Mouse (Mus musculus) forebrain, embryonic 10.5 days (tissue): Measurements from ENCODE around the gene Pdzd8. TPM values are rescaled to one million over a fixed set of nuclear protein-coding genes. Genes with fewer than 3 reads are reported as not detected.
A peak's percentile ranks its signal among the peaks of the same experiment; 100 is the strongest.

Source experiments
- DNase-seq: peaks from one replicate; pipeline ENCODE4 v3.0.0-alpha.2; 2017; ENCODE audit warnings: low spot score; ENCODE audit errors: extremely low spot score
- H3K27ac ChIP-seq: fragments of 300-500 bp; sonication (generic); 2 replicates; pipeline ENCODE4 v1.5.1; 2016; ENCODE audit warnings: mild to moderate bottlenecking
- H3K27me3 ChIP-seq: fragments of 300-500 bp; sonication (generic); 2 replicates; pipeline ENCODE4 v1.6.1; 2016; ENCODE audit warnings: mild to moderate bottlenecking; ENCODE audit not compliant: poor library complexity, severe bottlenecking
- H3K36me3 ChIP-seq: fragments of 300-500 bp; sonication (generic); replicated peaks from 2 replicates; pipeline ENCODE4 v1.6.1; 2016; ENCODE audit warnings: mild to moderate bottlenecking, moderate library complexity
- H3K4me1 ChIP-seq: fragments of 300-500 bp; sonication (generic); 2 replicates; pipeline ENCODE4 v1.6.1; 2016
- H3K4me3 ChIP-seq: fragments of 300-500 bp; sonication (generic); 2 replicates; pipeline ENCODE4 v1.5.1; 2016; ENCODE audit warnings: mild to moderate bottlenecking, moderate library complexity
- H3K9me3 ChIP-seq: fragments of 300-500 bp; sonication (generic); 2 replicates; pipeline ENCODE4 v1.6.1; 2016; ENCODE audit warnings: mild to moderate bottlenecking, moderate library complexity
- WGBS: fragments of 180-500 bp; shearing (Covaris S2); methylation state at CpG from one replicate; pipeline ENCODE4 v1.1.7; 2016; 5-methylcytosine and 5-hydroxymethylcytosine counted together
- polyA plus RNA-seq: library from polyadenylated mRNA; unstranded; fragments of >200 nt; fragmentation: Nextera tagmentation; extraction: Ambion mirVana; gene quantifications from 2 replicates; pipeline ENCODE4 v1.2.1, GENCODE M21; 2016

Pdzd8 gene
- polyA plus RNA-seq, 1 experiment from 2014 or later = 10.3 TPM

DNA sequence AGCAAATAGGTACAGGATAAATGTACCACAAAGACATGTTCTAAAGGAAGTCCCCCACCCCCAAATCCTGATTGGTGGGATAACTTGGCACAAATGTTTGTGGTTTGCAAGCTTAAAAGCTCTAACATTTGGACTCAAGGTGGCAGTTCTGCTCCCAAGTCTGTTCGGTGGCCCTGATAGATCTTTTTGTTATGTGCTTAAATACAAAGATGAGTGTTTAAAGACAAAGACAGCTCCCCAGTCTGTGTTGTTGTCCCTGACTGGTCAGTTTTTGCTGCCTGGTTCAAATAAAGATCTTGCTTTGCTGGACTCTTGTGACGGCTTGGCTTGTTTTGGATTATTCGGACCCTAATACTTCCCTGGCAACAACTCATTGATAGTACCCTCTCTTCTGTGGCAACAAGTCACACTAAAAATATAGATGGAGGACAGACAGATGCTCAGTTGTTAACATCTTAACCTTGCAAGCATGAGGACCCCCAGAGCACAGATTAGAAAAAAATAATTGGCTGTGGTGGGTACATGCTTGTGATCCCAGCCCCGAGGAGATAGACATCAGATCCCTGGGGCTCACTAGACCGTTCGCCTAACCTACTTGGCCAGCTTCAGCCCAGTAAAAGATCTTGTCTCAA is 3.9 kb upstream of the Pdzd8 start:
- no peak for DNase-seq
- H3K9me3 ChIP-seq = no peaks in the 10 kb centered on the region
- no peaks in the 10 kb centered on the region for H3K36me3 ChIP-seq
- no peak overlapping the region for H3K4me3 ChIP-seq
- H3K27ac ChIP-seq = no peak overlapping the region
- H3K4me1 ChIP-seq = peaks cover 18% of the 10 kb centered on the region
- WGBS = 94% methylated on average over 6 of the region's 6 CpGs
- peaks cover 15% of the 10 kb centered on the region; the same call in 1 of the 2 replicates for H3K27me3 ChIP-seq

DNA sequence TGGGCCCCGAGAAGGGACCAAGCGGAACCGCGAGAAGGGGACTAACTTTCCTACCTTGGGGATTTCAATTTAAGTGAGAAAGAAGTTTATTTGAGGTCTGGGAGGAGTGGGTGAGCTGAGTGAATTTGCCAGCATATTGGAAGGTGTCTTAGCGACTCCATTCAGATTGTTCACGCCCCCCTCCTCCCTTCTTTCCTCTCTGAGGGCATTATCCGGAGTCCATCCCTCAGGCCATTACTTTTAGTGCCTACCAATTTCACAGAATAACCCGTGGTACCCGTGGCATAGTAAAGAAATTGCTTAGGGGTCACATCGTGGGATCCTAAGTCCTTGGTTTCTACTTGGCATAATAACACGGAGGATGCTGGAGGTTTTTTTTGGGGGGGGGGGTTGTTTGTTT is 745 bp upstream of the Pdzd8 start:
- WGBS = 2% methylated on average over 11 of the region's 11 CpGs
- peak overlapping the region; percentile 75 for H3K4me3 ChIP-seq
- peaks cover 49% of the 10 kb centered on the region for H3K4me1 ChIP-seq

DNA sequence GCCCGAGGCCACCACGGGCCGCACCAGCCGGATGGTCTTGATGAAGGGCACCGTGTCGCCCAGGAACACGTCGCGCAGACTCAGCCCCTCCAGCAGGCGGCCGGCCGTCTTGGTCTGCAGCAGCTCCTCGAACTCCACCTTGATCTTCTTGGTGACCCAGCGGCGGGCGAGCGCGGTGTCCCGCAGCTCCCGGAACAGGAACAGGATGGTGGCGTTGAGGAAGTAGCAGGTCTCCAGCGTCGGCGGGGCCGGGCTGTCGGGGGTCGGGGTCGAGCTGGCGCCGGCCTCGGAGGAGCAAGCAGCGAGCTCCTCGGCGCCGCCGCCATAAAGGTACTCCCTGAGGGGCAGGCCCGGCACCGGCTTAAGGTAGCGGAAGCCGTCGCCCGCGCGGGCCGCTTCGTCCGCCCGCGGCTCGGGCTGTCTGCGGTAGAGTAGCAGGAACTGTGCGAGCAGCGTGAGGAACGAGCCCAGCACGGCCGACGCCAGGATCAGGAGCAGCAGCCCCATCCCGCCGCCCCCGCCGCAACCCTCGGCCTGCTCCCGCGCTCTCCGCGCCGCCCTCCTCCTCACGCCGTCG is 411 bp downstream of the Pdzd8 start:
- DNase-seq = peak; percentile 70
- peak overlapping the region; percentile 75 for H3K4me3 ChIP-seq
- 0 out of 2 replicates have a peak, but pooled peaks cover 4% of the 10 kb centered on the region for H3K27me3 ChIP-seq
- H3K27ac ChIP-seq = peak overlapping the region; percentile 98
- H3K4me1 ChIP-seq = peaks cover 59% of the 10 kb centered on the region
- H3K9me3 ChIP-seq = no peaks in the 10 kb centered on the region
- WGBS = under 1% methylated on average over 70 of the region's 70 CpGs
- no peaks in the 10 kb centered on the region for H3K36me3 ChIP-seq

More for the DNA sequence above, 745 bp upstream of the Pdzd8 start:
- Histone ChIP-seq H3K36me3 (no peaks in the 10 kb centered on the region), H3K9me3 (no peaks in the 10 kb centered on the region), H3K27me3 (0 out of 2 replicates have a peak, but pooled peaks cover 4% of the 10 kb centered on the region), H3K27ac (peak overlapping the region; percentile 98)
- no peak for DNase-seq

DNA sequence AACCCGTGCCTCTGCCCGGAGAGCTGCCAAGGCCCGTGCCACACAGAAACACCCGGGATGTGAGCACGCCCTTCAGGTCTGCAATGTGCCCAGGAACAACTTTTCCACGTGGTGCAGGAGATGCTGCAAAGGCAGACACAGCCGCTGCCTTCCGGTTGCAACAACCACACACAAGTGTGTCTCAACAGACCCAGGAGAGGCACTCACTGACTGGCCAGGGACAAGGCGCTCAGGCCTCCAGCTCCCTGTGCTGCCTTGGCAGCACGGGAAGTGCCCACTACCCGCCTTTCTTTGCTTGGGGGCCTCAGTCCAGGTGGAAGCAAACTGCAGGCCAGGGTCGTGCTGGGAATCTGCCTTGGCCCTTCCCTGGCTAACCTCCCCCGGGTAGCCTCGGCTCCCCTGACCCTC is 1.3 kb downstream of the Pdzd8 start:
- Histone ChIP-seq H3K4me3 (peak overlapping the region; percentile 75), H3K27ac (peak overlapping the region; percentile 98), H3K27me3 (0 out of 2 replicates have a peak, but pooled peaks cover 4% of the 10 kb centered on the region), H3K4me1 (peaks cover 59% of the 10 kb centered on the region), H3K36me3 (no peaks in the 10 kb centered on the region), H3K9me3 (no peaks in the 10 kb centered on the region)
- WGBS = under 1% methylated on average over 14 of the region's 14 CpGs
- peak; percentile 41 for DNase-seq

DNA sequence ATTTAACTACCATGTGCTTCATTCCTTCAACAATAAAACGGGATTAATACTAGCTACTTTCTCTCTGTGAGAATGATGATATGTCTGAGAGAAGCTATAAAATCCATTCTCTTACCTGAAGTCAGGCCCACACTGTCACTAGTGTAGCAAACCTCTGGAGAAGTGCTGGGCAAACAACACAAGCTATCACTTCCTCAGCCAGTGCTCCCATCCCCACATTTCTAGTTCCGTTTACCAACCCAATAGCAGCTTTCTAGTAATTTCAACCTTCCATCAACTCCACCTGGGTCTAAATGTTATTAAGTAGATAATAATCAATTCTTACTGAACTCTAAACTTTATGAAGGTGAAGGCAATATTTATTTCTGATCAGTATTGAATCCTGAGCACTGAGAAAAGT is 2.6 kb downstream of the Pdzd8 start:
- no peaks in the 10 kb centered on the region for H3K9me3 ChIP-seq
- no peak for DNase-seq
- H3K4me3 ChIP-seq = peak overlapping the region; percentile 75
- peaks cover 69% of the 10 kb centered on the region for H3K4me1 ChIP-seq
- H3K27me3 ChIP-seq = 0 out of 2 replicates have a peak, but pooled peaks cover 4% of the 10 kb centered on the region
- H3K36me3 ChIP-seq = no peaks in the 10 kb centered on the region
- no peak overlapping the region for H3K27ac ChIP-seq
- WGBS = 44% methylated on average over 2 of the region's 2 CpGs

DNA sequence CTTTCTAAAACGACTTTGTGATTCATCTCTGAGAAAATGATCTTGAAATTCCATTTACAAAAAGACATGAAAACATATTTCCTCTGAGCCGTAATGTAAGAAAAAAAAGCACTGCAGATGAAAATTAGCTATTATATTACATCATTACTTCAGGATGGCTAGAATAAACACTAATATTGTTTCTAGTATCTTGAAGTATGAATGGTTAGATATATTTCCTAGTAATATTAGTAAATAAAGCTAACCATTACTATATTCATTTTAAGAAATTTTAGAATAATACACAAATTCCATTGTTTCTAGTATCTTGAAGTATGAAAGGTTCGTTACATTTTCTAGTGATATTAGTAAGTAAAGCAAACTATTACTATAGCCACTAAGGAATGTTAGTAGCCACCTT is 5.7 kb downstream of the Pdzd8 start:
- no peaks in the 10 kb centered on the region for H3K9me3 ChIP-seq
- H3K4me3 ChIP-seq = no peak overlapping the region
- H3K4me1 ChIP-seq = peaks cover 56% of the 10 kb centered on the region
- no peaks in the 10 kb centered on the region for H3K27me3 ChIP-seq
- H3K27ac ChIP-seq = no peak overlapping the region
- H3K36me3 ChIP-seq = peaks cover 12% of the 10 kb centered on the region
- 91% methylated on average over 3 of the region's 3 CpGs for WGBS
- DNase-seq = no peak

DNA sequence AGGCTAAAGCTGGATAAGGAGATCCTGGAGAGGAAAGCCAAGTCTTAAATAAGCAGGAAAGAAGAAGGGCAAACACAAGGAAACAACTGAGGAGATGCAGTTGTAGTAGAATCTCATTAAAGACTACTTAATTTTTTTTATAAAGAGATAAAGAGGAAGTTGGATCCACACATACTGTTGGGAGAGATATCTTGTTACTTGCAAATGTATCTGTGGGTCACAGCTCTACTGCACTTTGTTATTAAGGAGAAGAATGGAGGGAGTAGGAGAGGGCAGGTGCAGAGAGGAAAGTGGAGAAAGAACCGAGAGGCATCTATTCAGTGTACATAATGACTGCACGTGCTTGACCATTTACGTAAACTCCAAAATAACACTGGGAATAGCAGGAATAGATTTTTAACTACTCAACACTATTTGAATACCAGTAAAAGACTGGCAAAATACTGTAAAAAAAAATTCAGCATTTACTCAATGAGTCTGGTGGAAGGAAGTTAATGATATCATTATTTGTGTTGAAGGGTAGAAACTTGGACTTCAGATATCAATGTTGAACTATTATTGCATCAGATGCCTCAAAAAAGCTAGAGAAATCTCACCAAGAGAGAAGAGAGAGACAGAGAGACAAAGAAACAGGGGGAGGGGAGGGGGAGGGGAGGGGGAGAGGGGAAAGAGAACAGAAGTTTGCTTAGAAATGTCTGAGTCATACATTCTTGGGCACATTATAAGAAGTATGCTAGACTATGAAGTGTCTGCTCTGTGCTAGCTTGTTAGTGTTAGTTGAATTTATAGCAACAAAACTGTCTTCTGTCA is 7.5 kb downstream of the Pdzd8 start:
- WGBS = 91% methylated on average over 3 of the region's 3 CpGs
- Histone ChIP-seq H3K27me3 (no peaks in the 10 kb centered on the region), H3K4me3 (no peak overlapping the region), H3K9me3 (no peaks in the 10 kb centered on the region), H3K27ac (no peak overlapping the region), H3K36me3 (peaks cover 18% of the 10 kb centered on the region), H3K4me1 (peaks cover 37% of the 10 kb centered on the region)
- no peak for DNase-seq

DNA sequence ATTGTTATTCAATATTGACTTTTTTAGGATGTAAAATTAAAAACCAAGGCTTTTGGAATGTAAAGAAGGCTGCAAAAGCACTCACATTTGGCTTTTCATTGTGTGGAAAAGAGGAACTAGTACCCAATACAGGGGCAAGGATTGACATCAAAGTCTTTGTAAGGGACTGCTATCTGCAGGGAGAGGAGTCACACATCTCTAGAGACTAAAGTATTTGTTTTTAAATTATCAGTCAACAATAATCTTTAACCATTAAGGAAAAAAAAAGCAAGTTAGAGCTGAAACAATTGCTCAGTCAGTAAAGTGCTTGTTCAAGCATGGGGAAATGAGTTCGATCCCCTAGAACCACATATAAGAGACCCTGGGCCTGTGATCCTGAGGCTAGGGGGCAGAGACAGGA is 8.9 kb downstream of the Pdzd8 start:
- Histone ChIP-seq H3K27me3 (no peaks in the 10 kb centered on the region), H3K9me3 (no peaks in the 10 kb centered on the region)
- 88% methylated on average over 1 of the region's 1 CpGs for WGBS

DNA sequence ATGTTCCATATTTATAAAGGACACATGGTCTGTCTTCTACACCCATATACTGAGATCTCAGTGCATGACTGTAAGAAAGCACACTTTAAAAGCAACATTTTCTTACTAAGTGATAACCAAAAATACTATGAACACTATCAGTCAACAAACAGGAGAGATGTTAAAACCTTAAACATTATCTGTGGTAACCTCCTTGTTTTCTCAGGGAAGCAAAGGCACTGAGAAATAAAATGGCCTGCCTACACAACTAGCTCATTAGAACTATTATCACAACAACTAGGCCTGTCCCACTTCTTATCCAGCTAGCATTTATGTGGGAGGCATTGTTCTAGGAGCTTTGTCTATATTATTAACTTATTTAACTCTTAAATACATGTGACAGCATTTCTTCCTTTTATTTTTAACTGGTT is 14.8 kb downstream of the Pdzd8 start:
- Histone ChIP-seq H3K27ac (no peak overlapping the region), H3K4me1 (no peaks in the 10 kb centered on the region), H3K36me3 (peaks cover 17% of the 10 kb centered on the region), H3K4me3 (no peak overlapping the region), H3K27me3 (no peaks in the 10 kb centered on the region), H3K9me3 (no peaks in the 10 kb centered on the region)
- DNase-seq = no peak

More for the DNA sequence above, 8.9 kb downstream of the Pdzd8 start:
- Histone ChIP-seq H3K36me3 (peaks cover 20% of the 10 kb centered on the region), H3K27ac (no peak overlapping the region), H3K4me1 (peaks cover 23% of the 10 kb centered on the region), H3K4me3 (no peak overlapping the region)
- no peak for DNase-seq

DNA sequence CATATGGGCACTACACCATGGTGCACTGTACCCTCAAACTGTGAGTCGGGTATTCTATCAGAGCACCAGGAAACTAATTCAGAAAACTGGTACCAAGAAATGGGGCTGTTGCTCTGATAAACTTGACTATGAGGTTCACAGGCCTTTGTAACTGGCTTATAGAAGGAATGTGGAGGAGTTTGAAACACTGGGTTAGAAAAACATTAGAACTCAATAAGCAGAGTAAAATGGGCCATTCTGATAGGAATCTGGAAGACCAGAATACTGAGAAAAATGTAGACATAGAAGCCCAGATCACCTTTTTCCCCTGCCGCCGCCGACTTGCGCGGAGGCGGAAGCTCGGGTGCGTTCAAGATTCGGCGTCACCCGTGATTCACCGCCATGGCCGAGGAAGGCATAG is 23.6 kb downstream of the Pdzd8 start, which contains the start of gene Rps12-ps3:
Gene Rps12-ps3, plus strand, starts transcription at position 301 of the 400 bp plus-strand sequence.
- Histone ChIP-seq H3K9me3 (no peaks in the 10 kb centered on the region), H3K27ac (no peak within 1 kb of the TSS), H3K27me3 (no peaks in the 10 kb centered on the region), H3K4me3 (no peak within 1 kb of the TSS), H3K36me3 (peaks cover 50% of the 10 kb centered on the region), H3K4me1 (no peaks in the 10 kb centered on the region)
- WGBS = 95% methylated on average over 14 of the region's 14 CpGs
- DNase-seq = no peak

DNA sequence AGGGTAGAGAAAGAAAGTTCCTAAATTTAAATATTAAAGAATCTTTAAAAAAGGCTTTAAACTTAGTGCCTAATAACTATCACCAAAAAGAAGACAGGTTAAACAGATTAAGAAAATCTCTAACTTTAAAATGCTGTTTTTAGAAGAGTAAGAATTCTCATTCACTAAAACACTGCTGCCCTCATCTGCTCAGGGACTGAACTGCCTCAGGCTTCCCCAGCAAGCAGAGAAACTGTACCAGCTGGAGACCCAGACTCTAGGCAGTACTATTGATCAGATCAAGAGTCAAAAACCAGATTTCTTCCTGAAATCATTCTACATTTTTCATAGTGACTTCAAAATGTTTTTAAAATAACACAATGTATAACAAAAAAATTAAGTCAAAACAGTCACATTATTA is 29.0 kb downstream of the Pdzd8 start:
- peaks cover 38% of the 10 kb centered on the region for H3K36me3 ChIP-seq
- H3K4me1 ChIP-seq = no peaks in the 10 kb centered on the region
- no peaks in the 10 kb centered on the region for H3K27me3 ChIP-seq
- DNase-seq = no peak
- no peak overlapping the region for H3K4me3 ChIP-seq
- H3K9me3 ChIP-seq = no peaks in the 10 kb centered on the region
- no peak overlapping the region for H3K27ac ChIP-seq

DNA sequence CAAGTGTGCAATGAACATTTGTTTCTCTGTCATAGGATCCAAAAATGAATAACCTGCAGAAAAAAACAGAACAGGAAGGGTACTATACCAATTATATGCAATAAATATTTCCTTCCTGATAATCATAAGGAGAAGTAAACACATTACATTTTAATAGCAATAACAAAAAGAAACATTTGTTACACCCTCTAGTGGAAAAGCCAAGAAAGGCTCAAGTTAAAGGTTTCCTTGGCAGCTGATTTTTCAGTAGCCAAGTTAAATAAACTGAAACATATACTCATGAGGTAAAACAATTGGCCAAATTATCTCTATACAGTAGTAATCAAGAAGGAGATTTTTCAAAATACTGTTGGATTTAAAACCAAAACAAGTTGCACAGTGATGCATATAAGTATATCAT is 30.3 kb downstream of the Pdzd8 start:
- H3K9me3 ChIP-seq = no peaks in the 10 kb centered on the region
- no peak overlapping the region for H3K27ac ChIP-seq
- no peaks in the 10 kb centered on the region for H3K4me1 ChIP-seq
- no peaks in the 10 kb centered on the region for H3K27me3 ChIP-seq
- H3K36me3 ChIP-seq = peaks cover 32% of the 10 kb centered on the region
- DNase-seq = no peak
- no peak overlapping the region for H3K4me3 ChIP-seq
